Mouse (Mus musculus): ENCODE data around the gene Il22ra1. TPM values are rescaled to one million over a fixed set of nuclear protein-coding genes. Genes with fewer than 3 reads are reported as not detected.
"Not testable (repeated sequence)": the region's sequence is repeated elsewhere in the genome, so short reads cannot be mapped to it uniquely, and the experiment has no call there.

Gene Il22ra1
- polyA plus RNA-seq, 1 experiment from 2014 or later = not detected

DNA sequence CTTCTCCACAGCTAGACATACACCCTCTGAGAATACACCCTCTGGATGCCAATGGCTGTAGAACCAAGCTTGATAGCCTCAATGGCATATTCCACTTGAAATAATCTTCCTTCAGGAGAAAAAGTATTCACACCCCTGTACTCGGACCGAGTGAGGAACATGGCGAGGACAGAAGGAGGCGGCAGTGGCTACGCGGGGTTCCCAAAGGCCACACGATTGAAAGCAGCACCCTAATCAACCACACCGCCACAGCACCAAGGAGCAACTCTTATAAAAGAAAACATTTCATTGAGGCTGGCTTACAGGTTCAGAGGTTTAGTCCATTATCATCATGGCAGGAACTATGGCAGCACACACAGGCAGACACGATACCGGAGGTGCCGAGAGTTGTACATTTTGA, 11.5 kb upstream of the Il22ra1 start:
- not testable (repeated sequence) for H3K27ac ChIP-seq (ENCODE audit: low read length); H3K4me1 ChIP-seq (ENCODE audit: control insufficient read depth, insufficient read depth, low read length); H3K9ac ChIP-seq (ENCODE audit: low read depth, low read length); H3K4me3 ChIP-seq (ENCODE audit: low read depth, low read length); ATAC-seq; H3K9me3 ChIP-seq (replicated peaks; ENCODE audit: control insufficient read depth, low read length, poor library complexity, severe bottlenecking); H3K4me2 ChIP-seq (ENCODE audit: low read length); H3K36me3 ChIP-seq (ENCODE audit: control insufficient read depth, insufficient read depth, low read length); H3K27me3 ChIP-seq (ENCODE audit: control insufficient read depth, insufficient read depth, low read depth, low read length)
- WGBS = 97% methylated on average over 11 of the region's 11 CpGs

DNA sequence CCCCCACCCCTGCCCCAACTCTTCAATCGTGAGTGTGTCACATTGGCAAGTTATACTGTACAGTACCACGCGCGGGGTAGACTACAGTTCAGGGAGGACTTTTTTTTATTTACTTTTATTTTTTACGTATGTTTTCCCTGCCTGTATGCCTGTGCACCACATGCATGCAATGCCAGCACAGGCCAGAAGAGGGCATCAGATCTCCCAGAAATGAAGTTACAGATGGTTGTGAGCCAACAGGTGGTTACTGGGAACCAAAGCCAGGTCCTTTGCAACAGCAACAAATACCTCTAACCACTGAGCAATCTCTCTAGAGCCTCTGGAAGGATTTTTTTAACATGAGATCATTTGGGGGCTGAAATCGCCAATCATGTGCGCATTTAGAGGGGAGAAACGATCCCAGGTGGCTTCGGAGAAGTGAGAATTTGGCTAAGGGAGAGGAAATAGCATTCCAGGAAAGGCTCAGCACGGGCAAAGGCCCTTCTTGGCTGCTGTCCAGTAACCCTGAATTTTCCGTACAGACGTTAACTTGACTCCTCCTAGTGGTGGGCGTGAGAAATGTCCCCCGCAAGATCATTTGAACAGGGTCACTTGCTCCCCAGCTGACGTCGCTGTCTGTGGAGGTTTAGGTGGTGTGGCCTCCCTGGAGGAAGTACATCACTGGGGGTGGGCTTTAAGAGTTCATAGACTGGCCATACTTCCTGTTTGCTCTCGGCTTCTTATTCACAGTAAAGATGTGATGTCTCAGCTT, 5.3 kb upstream of the Il22ra1 start:
- no peak for ATAC-seq
- H3K36me3 ChIP-seq (ENCODE audit: control insufficient read depth, insufficient read depth, low read length) = no peaks in the 10 kb centered on the region
- 80% methylated on average over 17 of the region's 17 CpGs for WGBS
- H3K9ac ChIP-seq (ENCODE audit: low read depth, low read length) = no peak overlapping the region
- H3K27ac ChIP-seq (ENCODE audit: low read length) = no peak overlapping the region
- H3K9me3 ChIP-seq (replicated peaks; ENCODE audit: control insufficient read depth, low read length, poor library complexity, severe bottlenecking) = no peaks in the 10 kb centered on the region; the same call in 1 of the 2 replicates
- no peak overlapping the region for H3K4me3 ChIP-seq (ENCODE audit: low read depth, low read length)
- no peaks in the 10 kb centered on the region for H3K27me3 ChIP-seq (ENCODE audit: control insufficient read depth, insufficient read depth, low read depth, low read length)
- no peaks in the 10 kb centered on the region for H3K4me1 ChIP-seq (ENCODE audit: control insufficient read depth, insufficient read depth, low read length)
- H3K4me2 ChIP-seq (ENCODE audit: low read length) = no peak overlapping the region

DNA sequence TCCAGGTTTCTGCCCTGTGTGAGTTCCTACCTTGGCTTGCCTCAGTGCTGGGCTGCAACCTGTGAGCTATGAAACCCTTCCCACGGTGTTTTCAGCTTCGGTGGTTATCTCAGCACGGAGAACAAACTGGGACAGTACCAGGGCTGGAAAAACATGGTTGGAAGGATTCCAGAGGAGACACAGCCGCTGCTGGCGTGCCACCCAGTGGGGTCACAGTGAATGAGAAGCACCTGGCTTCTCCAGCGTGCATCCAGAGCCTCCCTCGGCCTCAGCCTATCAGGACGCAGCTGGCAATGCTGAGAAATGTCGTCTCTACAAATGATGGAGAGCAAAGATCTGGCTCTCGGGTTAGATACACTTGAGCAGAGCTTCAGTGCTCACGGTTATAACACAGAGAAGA, 1.6 kb upstream of the Il22ra1 start:
- H3K27ac ChIP-seq (ENCODE audit: low read length) = no peak overlapping the region
- 80% methylated on average over 11 of the region's 11 CpGs for WGBS
- H3K9me3 ChIP-seq (replicated peaks; ENCODE audit: control insufficient read depth, low read length, poor library complexity, severe bottlenecking) = no peaks in the 10 kb centered on the region
- H3K4me1 ChIP-seq (ENCODE audit: control insufficient read depth, insufficient read depth, low read length) = no peaks in the 10 kb centered on the region
- H3K36me3 ChIP-seq (ENCODE audit: control insufficient read depth, insufficient read depth, low read length) = no peaks in the 10 kb centered on the region
- H3K4me2 ChIP-seq (ENCODE audit: low read length) = no peak overlapping the region
- no peaks in the 10 kb centered on the region for H3K27me3 ChIP-seq (ENCODE audit: control insufficient read depth, insufficient read depth, low read depth, low read length)
- ATAC-seq = no peak
- H3K4me3 ChIP-seq (ENCODE audit: low read depth, low read length) = no peak overlapping the region
- H3K9ac ChIP-seq (ENCODE audit: low read depth, low read length) = no peak overlapping the region

DNA sequence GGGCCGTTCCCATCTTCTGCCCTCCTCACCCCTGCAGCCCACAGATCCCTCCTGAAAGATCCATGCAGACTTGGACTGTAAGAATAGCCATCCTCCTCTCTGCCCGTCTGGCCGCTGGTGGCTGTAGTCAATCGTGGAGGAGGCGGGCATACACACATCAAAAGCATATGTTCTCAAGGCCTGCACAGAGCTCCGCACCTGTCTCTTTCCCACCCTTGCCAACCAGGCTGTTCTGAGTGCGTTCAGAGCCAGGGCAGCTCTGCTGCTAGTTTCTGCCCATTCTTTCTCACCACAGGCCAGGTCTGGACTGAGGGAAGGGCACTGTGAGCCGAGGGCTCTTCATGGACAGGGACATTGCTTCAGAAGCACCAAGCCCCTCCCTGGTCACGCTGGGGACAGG, 2.2 kb downstream of the Il22ra1 start:
- no peak for ATAC-seq
- WGBS = 78% methylated on average over 9 of the region's 9 CpGs

DNA sequence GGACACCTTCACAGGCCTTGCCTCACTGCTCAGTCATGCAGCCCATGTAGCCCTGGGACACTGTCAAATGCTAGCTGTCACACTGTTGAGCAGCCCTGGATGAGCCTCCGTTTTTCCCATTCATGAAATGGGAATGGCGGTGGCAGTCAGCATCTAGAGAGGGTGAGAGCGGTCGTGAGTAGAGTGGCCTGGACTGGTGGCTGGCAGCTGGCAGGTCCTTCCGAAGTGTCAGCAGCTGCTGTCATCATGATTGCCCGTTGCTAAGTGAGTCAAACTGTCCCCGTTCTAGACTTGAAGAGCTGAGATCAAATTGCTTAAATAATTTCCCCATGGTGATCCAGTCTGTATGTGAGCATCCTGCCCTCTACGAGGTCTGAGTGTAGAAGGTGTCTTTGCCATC, 3.0 kb downstream of the Il22ra1 start:
- 76% methylated on average over 8 of the region's 8 CpGs for WGBS
- Histone ChIP-seq H3K36me3 (ENCODE audit: control insufficient read depth, insufficient read depth, low read length) (no peaks in the 10 kb centered on the region), H3K4me3 (ENCODE audit: low read depth, low read length) (no peak overlapping the region), H3K9me3 (replicated peaks; ENCODE audit: control insufficient read depth, low read length, poor library complexity, severe bottlenecking) (no peaks in the 10 kb centered on the region), H3K9ac (ENCODE audit: low read depth, low read length) (no peak overlapping the region), H3K4me2 (ENCODE audit: low read length) (no peak overlapping the region), H3K27me3 (ENCODE audit: control insufficient read depth, insufficient read depth, low read depth, low read length) (no peaks in the 10 kb centered on the region), H3K27ac (ENCODE audit: low read length) (no peak overlapping the region), H3K4me1 (ENCODE audit: control insufficient read depth, insufficient read depth, low read length) (no peaks in the 10 kb centered on the region)
- ATAC-seq = no peak

More for the DNA sequence above, 2.2 kb downstream of the Il22ra1 start:
- no peak overlapping the region for H3K9ac ChIP-seq (ENCODE audit: low read depth, low read length)
- no peaks in the 10 kb centered on the region for H3K36me3 ChIP-seq (ENCODE audit: control insufficient read depth, insufficient read depth, low read length)
- no peak overlapping the region for H3K4me2 ChIP-seq (ENCODE audit: low read length)
- H3K4me3 ChIP-seq (ENCODE audit: low read depth, low read length) = no peak overlapping the region
- H3K27ac ChIP-seq (ENCODE audit: low read length) = no peak overlapping the region
- H3K4me1 ChIP-seq (ENCODE audit: control insufficient read depth, insufficient read depth, low read length) = no peaks in the 10 kb centered on the region
- H3K27me3 ChIP-seq (ENCODE audit: control insufficient read depth, insufficient read depth, low read depth, low read length) = no peaks in the 10 kb centered on the region
- no peaks in the 10 kb centered on the region for H3K9me3 ChIP-seq (replicated peaks; ENCODE audit: control insufficient read depth, low read length, poor library complexity, severe bottlenecking)

DNA sequence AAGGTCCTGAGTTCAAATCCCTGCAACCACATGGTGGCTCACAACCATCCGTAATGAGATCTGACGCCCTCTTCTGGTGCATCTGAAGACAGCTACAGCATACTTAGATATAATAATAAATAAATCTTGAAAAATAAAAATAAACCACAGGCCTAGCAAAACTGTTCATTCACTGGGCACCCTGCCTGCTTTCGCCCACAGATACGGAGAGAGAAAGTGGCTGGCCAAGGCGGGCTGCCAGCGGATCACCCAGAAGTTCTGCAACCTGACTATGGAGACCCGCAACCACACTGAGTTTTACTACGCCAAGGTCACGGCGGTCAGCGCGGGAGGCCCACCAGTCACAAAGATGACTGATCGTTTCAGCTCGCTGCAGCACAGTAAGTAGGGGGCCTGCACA, 5.9 kb downstream of the Il22ra1 start:
- no peaks in the 10 kb centered on the region for H3K4me1 ChIP-seq (ENCODE audit: control insufficient read depth, insufficient read depth, low read length)
- no peaks in the 10 kb centered on the region for H3K9me3 ChIP-seq (replicated peaks; ENCODE audit: control insufficient read depth, low read length, poor library complexity, severe bottlenecking)
- H3K4me3 ChIP-seq (ENCODE audit: low read depth, low read length) = no peak overlapping the region
- no peak overlapping the region for H3K4me2 ChIP-seq (ENCODE audit: low read length)
- no peaks in the 10 kb centered on the region for H3K27me3 ChIP-seq (ENCODE audit: control insufficient read depth, insufficient read depth, low read depth, low read length)
- no peak overlapping the region for H3K27ac ChIP-seq (ENCODE audit: low read length)
- no peak overlapping the region for H3K9ac ChIP-seq (ENCODE audit: low read depth, low read length)
- no peaks in the 10 kb centered on the region for H3K36me3 ChIP-seq (ENCODE audit: control insufficient read depth, insufficient read depth, low read length)
- ATAC-seq = no peak
- 96% methylated on average over 14 of the region's 14 CpGs for WGBS

DNA sequence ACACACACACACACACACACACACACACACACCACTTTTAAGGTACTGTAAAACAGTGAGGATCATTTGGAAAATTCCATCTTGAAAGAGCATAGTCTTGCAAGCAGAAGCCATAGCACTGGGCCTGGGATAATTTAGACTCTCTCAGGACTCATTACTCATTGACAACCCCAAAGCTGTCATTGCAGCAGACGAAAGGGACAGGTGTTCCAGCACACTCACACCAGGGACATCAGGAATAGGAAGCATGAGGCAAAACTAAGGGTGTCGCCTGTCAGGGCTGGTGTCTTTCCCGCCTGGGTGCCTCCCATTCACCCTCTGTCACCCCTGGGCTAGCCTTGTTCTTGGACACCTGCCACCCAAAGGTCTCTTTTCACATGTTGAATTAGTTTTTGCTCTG, 8.9 kb downstream of the Il22ra1 start:
- no peak for ATAC-seq
- Histone ChIP-seq H3K9me3 (replicated peaks; ENCODE audit: control insufficient read depth, low read length, poor library complexity, severe bottlenecking) (no peaks in the 10 kb centered on the region), H3K27ac (ENCODE audit: low read length) (no peak overlapping the region), H3K4me3 (ENCODE audit: low read depth, low read length) (no peak overlapping the region), H3K4me2 (ENCODE audit: low read length) (no peak overlapping the region), H3K36me3 (ENCODE audit: control insufficient read depth, insufficient read depth, low read length) (no peaks in the 10 kb centered on the region), H3K27me3 (ENCODE audit: control insufficient read depth, insufficient read depth, low read depth, low read length) (no peaks in the 10 kb centered on the region), H3K9ac (ENCODE audit: low read depth, low read length) (no peak overlapping the region), H3K4me1 (ENCODE audit: control insufficient read depth, insufficient read depth, low read length) (no peaks in the 10 kb centered on the region)
- 90% methylated on average over 3 of the region's 3 CpGs for WGBS

DNA sequence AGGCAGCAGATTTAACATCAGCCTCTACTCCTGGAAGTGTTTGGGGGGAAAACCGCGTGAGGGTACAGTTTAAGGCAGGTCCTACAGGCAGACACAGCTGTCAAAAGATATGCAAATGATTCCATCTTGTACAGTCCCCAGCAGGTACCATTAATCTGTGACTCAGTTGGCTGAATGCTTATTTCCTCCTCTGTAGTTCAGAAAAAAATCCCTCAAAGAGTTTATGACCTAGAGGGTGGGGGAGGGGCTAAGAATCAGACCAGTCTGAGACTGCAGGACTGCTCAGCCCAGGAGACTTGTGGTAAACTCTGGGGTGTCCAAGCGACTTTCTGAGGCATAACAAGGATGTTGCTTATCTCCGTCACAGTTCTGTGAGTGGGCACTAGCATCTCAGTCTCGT, 10.3 kb downstream of the Il22ra1 start:
- Histone ChIP-seq H3K9me3 (replicated peaks; ENCODE audit: control insufficient read depth, low read length, poor library complexity, severe bottlenecking) (no peaks in the 10 kb centered on the region), H3K27ac (ENCODE audit: low read length) (no peak overlapping the region), H3K4me2 (ENCODE audit: low read length) (no peak overlapping the region), H3K4me1 (ENCODE audit: control insufficient read depth, insufficient read depth, low read length) (no peaks in the 10 kb centered on the region), H3K4me3 (ENCODE audit: low read depth, low read length) (no peak overlapping the region), H3K36me3 (ENCODE audit: control insufficient read depth, insufficient read depth, low read length) (no peaks in the 10 kb centered on the region), H3K27me3 (ENCODE audit: control insufficient read depth, insufficient read depth, low read depth, low read length) (no peaks in the 10 kb centered on the region), H3K9ac (ENCODE audit: low read depth, low read length) (no peak overlapping the region)
- 58% methylated on average over 5 of the region's 5 CpGs for WGBS
- no peak for ATAC-seq

DNA sequence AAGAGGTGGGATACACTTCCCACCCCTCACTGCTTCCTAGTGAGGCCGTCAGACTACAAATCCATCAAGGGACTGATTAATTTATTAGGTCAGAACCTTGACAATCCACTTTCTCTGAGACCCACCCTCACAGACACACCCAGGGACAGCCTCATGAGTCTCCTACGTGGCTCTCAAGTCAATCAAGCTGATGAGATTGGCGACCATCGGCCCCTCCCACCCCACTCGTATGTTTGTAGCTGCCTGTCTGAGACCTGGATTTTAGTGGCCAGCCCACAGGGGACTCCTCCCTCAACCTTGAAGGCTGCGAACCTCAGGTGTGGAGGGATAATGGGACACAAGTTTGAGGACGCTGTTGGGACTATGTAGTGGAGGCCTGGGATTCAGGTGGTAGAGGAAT, 11.2 kb downstream of the Il22ra1 start:
- Histone ChIP-seq H3K27ac (ENCODE audit: low read length) (no peak overlapping the region), H3K9ac (ENCODE audit: low read depth, low read length) (no peak overlapping the region), H3K9me3 (replicated peaks; ENCODE audit: control insufficient read depth, low read length, poor library complexity, severe bottlenecking) (no peaks in the 10 kb centered on the region), H3K4me2 (ENCODE audit: low read length) (no peak overlapping the region), H3K36me3 (ENCODE audit: control insufficient read depth, insufficient read depth, low read length) (no peaks in the 10 kb centered on the region), H3K4me1 (ENCODE audit: control insufficient read depth, insufficient read depth, low read length) (no peaks in the 10 kb centered on the region), H3K27me3 (ENCODE audit: control insufficient read depth, insufficient read depth, low read depth, low read length) (no peaks in the 10 kb centered on the region), H3K4me3 (ENCODE audit: low read depth, low read length) (no peak overlapping the region)
- WGBS = 65% methylated on average over 7 of the region's 7 CpGs
- no peak for ATAC-seq
